Mouse (Mus musculus) E14TG2a.4 (cell line): Measurements from ENCODE around the gene Acaa1b.

Source experiments
- CTCF ChIP-seq: conservative IDR thresholded peaks from 2 replicates; pipeline ENCODE4 v1.5.1; 2014; ENCODE audit warnings: low read length
- POU5F1 ChIP-seq: IDR thresholded peaks from 2 replicates; pipeline ENCODE4 v1.6.1; 2014; ENCODE audit warnings: low read length, borderline replicate concordance

DNA sequence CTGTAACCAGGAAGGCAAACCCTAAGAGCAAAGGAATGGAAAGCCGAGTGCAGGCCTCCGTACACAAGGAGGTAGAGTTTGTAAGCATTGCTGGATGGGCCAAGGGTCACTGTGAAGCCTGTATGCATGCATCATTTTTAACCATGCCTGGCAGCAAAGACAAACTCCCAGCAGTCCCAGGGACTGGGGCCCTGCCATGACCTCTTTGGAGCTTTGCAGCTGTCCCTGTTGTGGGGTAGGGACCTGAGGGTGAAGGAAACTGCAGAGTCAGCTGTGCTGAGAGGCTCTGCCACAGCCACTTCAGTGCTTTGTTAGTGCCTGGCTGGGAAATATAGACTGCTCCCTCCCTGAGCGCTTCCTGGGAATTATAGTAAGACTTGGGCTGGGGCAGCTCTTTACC is 46.3 kb downstream of the Acaa1b start:
- TF ChIP-seq CTCF, result no peak
- no peak for TF ChIP-seq POU5F1
